In the genomic region with DNA sequence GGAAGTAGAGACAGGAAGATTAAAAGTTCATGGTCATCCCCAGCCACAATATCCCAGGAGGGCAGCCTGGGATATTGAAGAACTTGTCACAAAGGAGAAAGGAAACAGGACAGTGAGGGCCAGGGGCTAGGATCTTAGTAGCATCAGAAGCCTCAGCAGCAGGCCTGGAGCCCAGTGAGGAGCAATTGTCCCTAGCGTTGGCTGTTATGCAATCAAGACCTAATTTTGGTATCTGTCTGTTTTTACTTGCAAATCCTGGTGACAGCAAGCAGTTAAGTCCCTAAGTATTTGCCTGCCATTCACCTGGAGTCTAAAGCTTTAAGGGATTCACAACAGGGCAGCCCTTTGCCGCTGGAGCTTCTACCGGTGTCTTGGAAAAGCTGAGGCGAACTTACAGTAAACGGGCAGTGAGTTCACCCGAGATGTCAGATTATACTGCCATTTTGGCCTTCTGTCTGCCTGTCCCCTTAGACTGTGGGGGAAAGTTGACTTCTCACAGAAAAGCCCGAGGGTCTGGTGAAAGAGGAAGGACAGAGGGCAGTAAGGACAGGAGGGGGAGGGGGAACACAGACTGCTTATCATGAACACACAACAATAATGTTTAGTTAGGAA, we compare ENCODE assay signal across 26 mouse cellular contexts.
DNase-seq lines count a peak whose midpoint lies in the region; ATAC-seq lines count a peak whose summit lies in the region.
"Had no signal": no experiment of that assay in that cellular context is flagged by ENCODE, and none has a peak within 500 bp of the region (broad histone marks: within the 10 kb centered on the region; RNA-seq: fewer than 3 reads in every experiment).

No protein-coding gene starts in this region.

- H3K4me3 ChIP-seq in midbrain, embryonic 13.5 days (replicated peaks), result no peak overlapping the region
- H3K4me3 ChIP-seq in midbrain, embryonic 11.5 days (ENCODE audit: low read depth, low read length), result no peak overlapping the region
- H3K4me3 ChIP-seq: embryonic facial prominence, embryonic 12.5 days; embryonic facial prominence, embryonic 15.5 days; heart, embryonic 12.5 days; heart, embryonic 15.5 days; hindbrain, embryonic 12.5 days; hindbrain, embryonic 15.5 days had no signal

- WGBS in midbrain, embryonic 13.5 days, result 66% methylated on average over 7 of the region's 7 CpGs
- 73% methylated on average over 7 of the region's 7 CpGs for WGBS in midbrain, embryonic 11.5 days

- H3K9ac ChIP-seq in midbrain, embryonic 13.5 days (replicated peaks), result no peak overlapping the region
- H3K9ac ChIP-seq in midbrain, embryonic 11.5 days (ENCODE audit: low read length), result no peak overlapping the region
- H3K9ac ChIP-seq: embryonic facial prominence, embryonic 12.5 days; embryonic facial prominence, embryonic 15.5 days; forebrain, postnatal 0 days; heart, embryonic 12.5 days; heart, embryonic 15.5 days; hindbrain, embryonic 12.5 days; hindbrain, embryonic 15.5 days had no signal

- no peaks in the 10 kb centered on the region; the same call in 1 of the 2 replicates for H3K4me1 ChIP-seq in midbrain, embryonic 13.5 days (replicated peaks)
- no peaks in the 10 kb centered on the region for H3K4me1 ChIP-seq in midbrain, embryonic 11.5 days (ENCODE audit: control insufficient read depth, insufficient read depth, low read length)
- H3K4me1 ChIP-seq: embryonic facial prominence, embryonic 12.5 days; embryonic facial prominence, embryonic 15.5 days; heart, embryonic 15.5 days; hindbrain, embryonic 12.5 days; hindbrain, embryonic 15.5 days had no signal

- H3K36me3 ChIP-seq in midbrain, embryonic 13.5 days, result no peaks in the 10 kb centered on the region
- H3K36me3 ChIP-seq in midbrain, embryonic 11.5 days (ENCODE audit: control insufficient read depth, insufficient read depth, low read length), result no peaks in the 10 kb centered on the region
- H3K36me3 ChIP-seq: embryonic facial prominence, embryonic 12.5 days; embryonic facial prominence, embryonic 15.5 days; G1E; heart, embryonic 12.5 days; heart, embryonic 15.5 days; hindbrain, embryonic 12.5 days; hindbrain, embryonic 15.5 days had no signal

- no peaks in the 10 kb centered on the region for H3K27me3 ChIP-seq in midbrain, embryonic 13.5 days
- no peaks in the 10 kb centered on the region for H3K27me3 ChIP-seq in midbrain, embryonic 11.5 days (ENCODE audit: control insufficient read depth, insufficient read depth, low read length)
- H3K27me3 ChIP-seq: embryonic facial prominence, embryonic 12.5 days; embryonic facial prominence, embryonic 15.5 days; heart, embryonic 12.5 days; heart, embryonic 15.5 days; hindbrain, embryonic 12.5 days; hindbrain, embryonic 15.5 days had no signal

- DNase-seq in heart, adult 11 months, result peak; percentile 60
- DNase-seq in heart, postnatal 4 days, result no peak
- no peak for DNase-seq in midbrain, embryonic 11.5 days (ENCODE audit: low spot score, missing footprints)
- peak; percentile 57 for DNase-seq in brain, adult 2 months (ENCODE audit: low read depth, low spot score)
- no peak for DNase-seq in heart, adult 18-20 months
- DNase-seq: adrenal gland, adult 8-10 months; adrenal gland, postnatal 25 days; cerebellum, adult 18-20 months; cerebellum, adult 9-10 months; cerebellum, postnatal 14 days; forebrain, postnatal 0 days; gastrocnemius, postnatal 10 days; gastrocnemius, postnatal 36 days; heart, postnatal 10 days; heart, postnatal 36 days had no signal

- H3K4me2 ChIP-seq in midbrain, embryonic 13.5 days (replicated peaks), result no peak overlapping the region
- no peak overlapping the region for H3K4me2 ChIP-seq in midbrain, embryonic 11.5 days
- H3K4me2 ChIP-seq: embryonic facial prominence, embryonic 12.5 days; embryonic facial prominence, embryonic 15.5 days; heart, embryonic 12.5 days; heart, embryonic 15.5 days; hindbrain, embryonic 12.5 days; hindbrain, embryonic 15.5 days had no signal

- no peaks in the 10 kb centered on the region for H3K9me3 ChIP-seq in midbrain, embryonic 13.5 days
- H3K9me3 ChIP-seq in midbrain, embryonic 11.5 days (ENCODE audit: control insufficient read depth, low read length), result no peaks in the 10 kb centered on the region
- H3K9me3 ChIP-seq: embryonic facial prominence, embryonic 12.5 days; embryonic facial prominence, embryonic 15.5 days; G1E; heart, embryonic 15.5 days; hindbrain, embryonic 12.5 days; hindbrain, embryonic 15.5 days had no signal

- no peak for ATAC-seq in midbrain, embryonic 13.5 days
- no peak for ATAC-seq in midbrain, embryonic 11.5 days (ENCODE audit: low FRiP score)
- ATAC-seq: forebrain, embryonic 14.5 days; forebrain, postnatal 0 days; intestine, postnatal 0 days; Patski had no signal

- H3K27ac ChIP-seq in midbrain, embryonic 13.5 days, result 0 out of 2 replicates have a peak overlapping the region, but pooled peaks have one; percentile 9
- H3K27ac ChIP-seq in midbrain, embryonic 11.5 days (ENCODE audit: low read depth, low read length), result no peak overlapping the region
- H3K27ac ChIP-seq: embryonic facial prominence, embryonic 12.5 days; embryonic facial prominence, embryonic 15.5 days; heart, embryonic 15.5 days; hindbrain, embryonic 12.5 days; hindbrain, embryonic 15.5 days had no signal

Comparison
In these comparisons a context has a peak if more than half of its experiments do, and no peak if none do; other contexts are left out.
1. DNase-seq: peak in heart, adult 11 months (single experiment) and brain, adult 2 months (single experiment); none in heart, postnatal 4 days (single experiment), midbrain, embryonic 11.5 days (single experiment) and heart, adult 18-20 months (0 of 2).